ENCODE assay signal across 13 mouse cellular contexts in genomic region chr9:40405263-40405662, GRCm38 (mm10).
DNase-seq lines count a peak whose midpoint lies in the region; ATAC-seq lines count a peak whose summit lies in the region.
"Had no signal": no experiment of that assay in that cellular context is flagged by ENCODE, and none has a peak within 500 bp of the region (broad histone marks: within the 10 kb centered on the region; RNA-seq: fewer than 3 reads in every experiment).

No protein-coding gene starts in this region.

- H3K4me2 ChIP-seq in heart, embryonic 14.5 days (ENCODE audit: low read length): no peak overlapping the region
- H3K4me2 ChIP-seq in kidney, embryonic 16.5 days (replicated peaks; ENCODE audit: low read depth, low read length): no peak overlapping the region
- H3K4me2 ChIP-seq: limb, embryonic 12.5 days; midbrain, embryonic 15.5 days; neural tube, embryonic 13.5 days had no signal

- H3K9ac ChIP-seq in heart, embryonic 14.5 days (ENCODE audit: low read length): no peak overlapping the region
- H3K9ac ChIP-seq in kidney, embryonic 16.5 days (replicated peaks; ENCODE audit: low read length): no peak overlapping the region
- H3K9ac ChIP-seq: limb, embryonic 12.5 days; midbrain, embryonic 15.5 days; neural tube, embryonic 13.5 days had no signal

- peak; percentile 36 for DNase-seq in adrenal gland, postnatal 25 days
- no peak for DNase-seq in adrenal gland, adult 18-20 months (ENCODE audit: low spot score in 2 of 2)
- no peak for DNase-seq in heart, postnatal 36 days
- DNase-seq in brain, adult 2 months (ENCODE audit: low read depth, low spot score): peak; percentile 58
- DNase-seq in gastrocnemius, postnatal 4 days (ENCODE audit: low spot score in 2 of 2): no peak
- no peak for DNase-seq in ovary, postnatal 10 days (ENCODE audit: low spot score)
- DNase-seq: gastrocnemius, postnatal 36 days had no signal

- no peak overlapping the region for H3K4me3 ChIP-seq in heart, embryonic 14.5 days (ENCODE audit: control insufficient read depth in 1 of 2, insufficient read depth in 1 of 2, low read depth in 1 of 2, low read length in 2 of 2)
- no peak overlapping the region for H3K4me3 ChIP-seq in kidney, embryonic 16.5 days (ENCODE audit: low read length)
- H3K4me3 ChIP-seq: limb, embryonic 12.5 days; midbrain, embryonic 15.5 days; neural tube, embryonic 13.5 days had no signal

- no peak for ATAC-seq in heart, embryonic 14.5 days (ENCODE audit: insufficient number of reproducible peaks, insufficient read depth, low FRiP score, low read depth)
- no peak for ATAC-seq in kidney, embryonic 16.5 days (ENCODE audit: low FRiP score, low TSS enrichment)
- ATAC-seq: midbrain, embryonic 15.5 days had no signal

- peak overlapping the region; percentile 16 to 35; a peak in 2 of 4 replicates for H3K27ac ChIP-seq in heart, embryonic 14.5 days (replicated peaks in 1 of 2; ENCODE audit: control insufficient read depth in 1 of 2, insufficient read depth in 1 of 2, low read depth in 2 of 2, low read length in 2 of 2)
- H3K27ac ChIP-seq in kidney, embryonic 16.5 days (ENCODE audit: low read length): peak overlapping the region; percentile 17; the same call in 1 of the 2 replicates
- H3K27ac ChIP-seq: limb, embryonic 12.5 days; macrophage; midbrain, embryonic 15.5 days; neural tube, embryonic 13.5 days had no signal

- WGBS in heart, embryonic 14.5 days: 31% methylated on average over 5 of the region's 5 CpGs
- WGBS in kidney, embryonic 16.5 days: 48% methylated on average over 5 of the region's 5 CpGs

- H3K36me3 ChIP-seq in heart, embryonic 14.5 days (ENCODE audit: control insufficient read depth, insufficient read depth, low read length): no peaks in the 10 kb centered on the region
- no peaks in the 10 kb centered on the region for H3K36me3 ChIP-seq in kidney, embryonic 16.5 days (ENCODE audit: insufficient read depth, low read length)
- H3K36me3 ChIP-seq: limb, embryonic 12.5 days; midbrain, embryonic 15.5 days; neural tube, embryonic 13.5 days had no signal

- no peaks in the 10 kb centered on the region for H3K9me3 ChIP-seq in heart, embryonic 14.5 days (ENCODE audit: control insufficient read depth, low read length)
- no peaks in the 10 kb centered on the region for H3K9me3 ChIP-seq in kidney, embryonic 16.5 days (ENCODE audit: low read length)
- H3K9me3 ChIP-seq: limb, embryonic 12.5 days; midbrain, embryonic 15.5 days; neural tube, embryonic 13.5 days had no signal

- peaks cover 12 to 25% of the 10 kb centered on the region in 2 experiments for H3K4me1 ChIP-seq in heart, embryonic 14.5 days (ENCODE audit: control insufficient read depth in 2 of 2, insufficient read depth in 2 of 2, low read length in 2 of 2)
- H3K4me1 ChIP-seq in kidney, embryonic 16.5 days (ENCODE audit: insufficient read depth, low read length): peaks cover 35% of the 10 kb centered on the region
- H3K4me1 ChIP-seq: midbrain, embryonic 15.5 days had no signal

- H3K27me3 ChIP-seq in heart, embryonic 14.5 days (ENCODE audit: control insufficient read depth, insufficient read depth, low read length): no peaks in the 10 kb centered on the region
- H3K27me3 ChIP-seq in kidney, embryonic 16.5 days (ENCODE audit: insufficient read depth, low read length): no peaks in the 10 kb centered on the region
- H3K27me3 ChIP-seq: midbrain, embryonic 15.5 days; neural tube, embryonic 13.5 days had no signal

- intact Hi-C loops in heart, postnatal 36 days (cut with DNase I): no loop called here

Comparison
In these comparisons a context has a peak if more than half of its experiments do, and no peak if none do; other contexts are left out.
1. DNase-seq: peak in adrenal gland, postnatal 25 days (single experiment) and brain, adult 2 months (single experiment); none in adrenal gland, adult 18-20 months (0 of 2), heart, postnatal 36 days (0 of 2), gastrocnemius, postnatal 4 days (0 of 2) and ovary, postnatal 10 days (single experiment).